Mouse (Mus musculus) colon, adult 2 months (tissue): Measurements from ENCODE around the gene Kxd1. TPM values are rescaled to one million over a fixed set of nuclear protein-coding genes. Genes with fewer than 3 reads are reported as not detected.

Source experiments
- polyA plus RNA-seq: library from polyadenylated mRNA; depleted of rRNA; stranded (reverse); fragments of >200 nt; gene quantifications from 2 replicates; pipeline ENCODE4 v1.2.3, GENCODE M21; 2012; rRNA removed

Kxd1 gene
- 59.9 and 67.3 TPM in 2 replicates for polyA plus RNA-seq

DNA sequence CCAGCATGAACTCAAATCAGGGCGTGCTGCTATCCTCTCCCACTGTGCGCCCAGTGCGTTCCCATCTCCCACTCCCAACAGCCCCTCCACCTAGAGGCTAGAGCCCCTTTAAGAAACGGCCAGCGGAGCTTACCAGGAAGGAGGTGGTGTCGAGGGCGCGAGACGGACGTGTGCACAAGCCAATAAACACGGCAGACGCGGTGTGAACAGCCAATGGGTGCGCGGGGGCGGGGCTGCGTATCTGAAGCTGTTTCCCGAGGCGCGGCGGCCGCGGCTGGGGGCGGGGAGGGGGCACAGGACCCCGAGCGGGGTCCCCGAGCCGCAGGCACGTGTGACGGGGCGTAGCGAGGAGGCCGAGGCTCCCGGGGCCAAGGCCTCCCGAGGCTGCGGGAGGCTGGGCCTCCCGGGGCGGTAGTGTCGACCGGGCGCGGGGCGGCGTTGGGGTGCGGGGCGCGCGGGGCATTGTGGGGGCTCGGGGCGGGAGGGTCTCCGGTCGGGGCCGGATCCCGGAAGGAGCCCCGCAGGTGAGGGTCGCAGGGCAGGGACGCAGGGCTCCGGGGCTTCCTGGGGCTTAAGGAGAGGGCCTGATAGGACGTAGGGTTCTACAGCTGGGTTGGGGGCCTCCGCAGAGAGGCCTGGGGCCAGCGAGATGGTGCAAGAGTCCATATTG, at the start of gene Kxd1, which contains the start of gene Fkbp8:
TSS of gene Kxd1 (minus strand) at position 445 of the 670 bp plus-strand sequence.
TSS of gene Fkbp8 (plus strand) at position 213 of the 670 bp plus-strand sequence.

DNA sequence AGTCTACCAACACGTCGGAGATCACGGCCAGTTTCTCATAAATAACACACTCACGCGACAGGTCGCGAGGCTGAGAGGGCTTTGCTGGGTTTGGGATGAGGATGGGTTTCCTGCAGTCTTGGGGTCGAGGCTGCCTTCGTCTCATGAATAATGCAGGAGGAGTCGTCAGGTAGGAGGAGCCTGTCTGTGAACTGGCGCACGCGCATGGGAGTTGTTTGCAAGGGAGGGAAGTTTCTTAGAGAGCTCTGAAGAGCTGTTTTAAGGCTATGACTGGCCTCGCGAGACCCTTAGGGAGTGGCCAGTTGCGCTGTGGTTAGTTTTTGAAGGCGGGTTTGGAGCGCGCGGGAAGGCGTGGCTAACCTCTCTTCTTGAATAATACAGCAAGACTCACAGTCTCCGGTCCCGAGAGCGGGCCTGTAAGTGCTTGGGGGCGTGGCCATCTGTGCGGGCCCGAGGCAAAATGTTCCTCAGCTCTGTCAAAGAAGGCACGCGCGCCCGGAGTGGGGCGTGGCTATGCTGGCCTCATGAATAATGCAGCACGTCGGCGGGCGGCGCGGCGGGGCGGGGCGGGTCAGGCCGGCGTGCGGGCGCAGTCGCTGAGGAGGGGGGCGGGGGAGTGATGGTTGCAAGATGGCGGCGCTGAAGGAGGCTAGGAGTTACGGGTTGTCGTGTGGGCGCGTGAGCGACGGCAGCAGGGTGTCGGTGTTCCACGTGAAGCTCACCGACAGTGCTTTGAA, 11.5 kb upstream of the Kxd1 start, which contains the start of gene Ell:
TSS of gene Ell (plus strand) at position 381 of the 737 bp plus-strand sequence.

DNA sequence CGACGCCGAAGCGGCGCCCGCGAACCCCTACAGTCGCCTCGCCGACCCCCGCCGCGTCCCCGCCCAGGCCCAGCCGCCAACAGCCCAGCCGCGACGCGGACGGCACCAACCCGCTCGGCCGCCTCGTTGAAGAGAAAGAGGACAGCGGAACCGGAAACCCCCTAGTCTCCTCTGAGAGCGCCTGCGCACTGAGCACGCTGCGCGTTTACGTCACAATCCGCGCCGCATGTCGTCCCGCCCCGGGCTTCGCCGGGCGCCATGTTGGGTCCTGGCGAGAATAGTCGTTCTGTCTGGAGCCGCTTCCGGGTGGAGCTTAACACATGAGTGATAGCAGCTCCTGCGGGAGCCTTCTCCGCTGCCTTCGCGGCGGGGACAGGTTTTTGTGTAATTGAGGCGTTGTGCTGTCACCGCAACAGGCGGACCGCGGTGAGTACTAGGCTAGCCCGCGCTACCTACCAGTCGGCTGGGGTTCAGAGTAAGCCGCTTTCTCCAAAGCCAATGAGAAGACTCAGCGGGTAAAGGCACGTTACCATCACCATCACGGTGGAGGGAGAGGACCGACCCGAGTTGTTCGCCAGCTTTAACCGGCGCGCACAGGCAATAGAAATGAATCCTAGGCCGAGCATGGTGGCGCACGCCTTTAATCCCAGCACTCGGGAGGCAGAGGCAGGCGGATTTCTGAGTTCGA, 17.4 kb downstream of the Kxd1 start, which contains the start of gene Uba52:
TSS of gene Uba52 (minus strand) at position 574 of the 688 bp plus-strand sequence.

DNA sequence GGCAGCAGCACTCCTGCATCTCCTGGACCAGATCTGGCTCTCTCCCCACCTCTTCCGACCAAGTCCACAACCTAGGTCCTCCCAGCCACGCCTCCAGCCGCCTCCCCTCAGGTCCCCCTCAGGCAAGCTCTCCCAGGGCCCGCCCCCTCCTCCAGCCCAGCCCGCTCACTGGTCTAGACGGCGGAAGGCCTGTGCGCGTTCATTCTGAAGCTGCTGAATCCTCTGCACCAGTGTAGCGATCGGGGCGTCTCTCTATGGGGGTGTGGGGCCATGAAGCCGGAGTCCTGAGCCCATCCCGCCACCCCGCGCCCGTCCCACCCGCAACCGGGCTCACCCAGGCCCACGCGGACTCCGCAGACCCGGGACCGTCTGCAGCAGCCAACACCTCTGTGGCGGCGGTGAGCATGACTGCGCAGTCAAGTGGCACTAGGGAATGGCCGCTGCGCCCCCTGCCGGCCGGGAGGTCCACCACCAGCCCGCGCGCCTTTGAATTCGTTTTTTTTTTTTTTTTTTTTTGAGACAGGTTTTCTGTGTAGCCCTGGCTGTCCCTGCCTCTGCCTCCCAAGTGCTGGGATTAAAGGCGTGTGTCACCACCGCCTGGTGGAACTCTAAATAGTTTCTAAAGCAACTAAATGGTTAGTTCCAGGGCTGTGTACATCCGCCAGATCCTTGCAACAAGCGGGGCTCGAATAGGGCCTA, 21.3 kb downstream of the Kxd1 start, which contains the start of gene Rex1bd:
TSS of gene Rex1bd (minus strand) at position 425 of the 699 bp plus-strand sequence.

DNA sequence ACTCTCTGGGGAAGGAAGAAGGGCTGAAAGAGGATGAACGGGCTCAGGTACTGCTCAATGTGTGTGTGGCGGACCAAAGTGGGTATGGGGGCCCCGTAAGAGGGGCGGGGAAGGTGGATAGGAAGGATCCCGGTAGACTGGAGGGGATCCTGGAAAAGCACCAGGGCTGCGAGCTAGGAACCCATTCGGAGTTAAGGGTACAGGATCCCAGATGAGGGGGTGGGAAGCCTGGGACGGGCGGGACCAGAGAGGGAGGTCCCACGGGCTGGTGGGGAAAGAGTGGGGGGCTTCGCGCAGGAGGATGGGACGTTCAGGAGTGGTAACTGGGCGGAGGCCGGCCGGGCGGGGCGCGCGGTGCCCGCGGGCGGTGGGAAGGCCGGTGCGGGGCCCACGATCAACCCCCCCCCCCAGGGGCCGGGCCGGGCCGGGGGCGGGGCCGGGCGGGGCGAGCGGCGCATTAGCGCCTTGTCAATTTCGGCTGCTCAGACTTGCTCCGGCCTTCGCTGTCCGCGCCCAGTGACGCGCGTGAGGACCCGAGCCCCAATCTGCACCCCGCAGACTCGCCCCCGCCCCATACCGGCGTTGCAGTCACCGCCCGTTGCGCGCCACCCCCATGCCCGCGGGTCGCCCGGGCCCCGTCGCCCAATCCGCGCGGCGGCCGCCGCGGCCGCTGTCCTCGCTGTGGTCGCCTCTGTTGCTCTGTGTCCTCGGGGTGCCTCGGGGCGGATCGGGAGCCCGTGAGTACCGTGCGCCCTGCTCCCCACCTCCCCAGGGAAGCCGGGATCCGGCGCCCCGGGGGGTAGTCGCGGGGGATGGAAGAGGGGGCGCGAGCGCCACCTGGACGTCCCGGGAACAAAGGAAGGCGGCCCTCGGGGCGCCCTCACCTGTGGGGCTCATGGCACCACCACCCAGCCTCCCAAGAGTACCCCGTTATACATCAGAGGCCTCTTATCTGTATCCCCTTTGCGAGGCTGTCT, 34.8 kb downstream of the Kxd1 start, which contains the start of gene Crlf1:
TSS of gene Crlf1 (plus strand) at position 495 of the 977 bp plus-strand sequence.

DNA sequence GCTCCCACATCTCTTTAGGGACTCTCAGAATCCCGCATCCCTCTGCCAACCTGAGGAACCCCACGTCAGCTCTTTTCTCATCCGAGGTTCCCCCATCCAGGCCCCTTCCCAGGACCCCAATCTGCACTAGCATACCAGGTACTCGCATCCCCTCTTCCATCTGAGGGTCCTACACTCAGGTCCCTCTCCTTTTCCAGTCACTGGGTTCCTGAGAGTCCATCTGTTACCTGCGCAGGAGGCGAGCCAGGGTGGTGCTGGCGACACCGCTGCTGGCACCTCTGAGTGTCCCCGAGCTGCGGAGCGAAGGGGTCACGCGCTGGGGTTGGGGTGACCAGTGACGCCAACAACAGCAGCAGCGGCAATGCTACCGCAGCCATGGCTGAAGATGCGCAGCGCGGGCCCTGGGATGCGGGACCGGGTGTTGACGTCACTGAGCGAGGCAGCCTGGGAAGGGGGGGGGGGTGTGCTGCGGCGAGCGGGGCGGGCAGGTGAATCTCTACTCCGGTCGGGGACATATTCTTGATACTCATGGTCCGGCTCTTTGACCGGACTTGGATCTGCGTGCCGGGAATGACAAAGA, 40.7 kb downstream of the Kxd1 start, which contains the start of gene Tmem59l:
TSS of gene Tmem59l (minus strand) at position 418 of the 580 bp plus-strand sequence.

DNA sequence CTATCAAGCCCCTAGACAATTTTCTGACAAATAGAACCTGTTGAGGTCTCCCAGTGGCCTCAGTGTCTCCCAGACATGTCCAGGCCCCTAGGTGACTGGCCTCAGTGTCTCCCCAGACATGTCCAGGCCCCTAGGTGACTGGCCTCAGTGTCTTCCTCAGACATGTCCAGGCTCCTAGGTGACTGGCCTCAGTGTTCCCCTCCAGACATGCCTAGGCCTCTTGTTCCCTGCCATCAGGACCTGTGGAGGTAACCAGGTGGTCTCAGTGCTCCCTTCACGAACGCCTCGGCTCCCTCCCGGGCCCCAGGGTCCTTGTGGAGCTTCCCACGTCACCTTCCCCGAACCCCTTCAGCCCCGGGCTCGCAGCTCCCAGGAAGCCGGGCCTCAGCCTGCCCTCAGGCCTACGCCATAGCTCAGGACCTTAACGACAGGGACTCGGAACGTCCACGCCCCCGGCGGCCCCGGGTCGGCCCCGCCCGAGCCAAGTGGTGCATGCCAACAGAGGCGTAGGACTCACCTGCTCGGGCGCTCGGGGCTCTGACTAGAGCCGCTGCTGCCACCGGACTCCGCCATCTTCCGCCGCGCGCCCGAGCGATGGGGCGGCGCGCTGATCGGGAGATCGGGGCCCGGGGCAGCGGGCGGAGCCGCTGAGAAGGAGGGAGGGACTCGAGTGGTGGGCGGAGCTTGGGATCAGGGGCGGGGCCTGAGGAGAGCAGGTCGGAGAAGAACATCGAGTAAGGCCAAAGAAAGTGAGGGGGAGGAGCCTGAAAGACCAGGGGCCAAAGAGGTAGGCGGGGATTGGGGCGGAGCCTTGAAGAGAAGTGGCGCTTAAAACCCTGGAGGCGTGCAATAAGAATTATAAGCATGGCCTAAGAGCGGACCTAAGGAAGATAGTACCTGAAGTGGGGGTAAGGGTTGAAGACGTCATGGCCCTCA, 51.2 kb downstream of the Kxd1 start, which contains the start of gene Klhl26:
TSS of gene Klhl26 (minus strand) at position 636 of the 936 bp plus-strand sequence.

Other genes with a start within 250 kb of the Kxd1 start
- 14.8 and 15.3 TPM in 2 replicates for gene Homer3, start 245.1 kb downstream of the Kxd1 start, polyA plus RNA-seq
- gene Ddx49, start 225.5 kb downstream of the Kxd1 start, polyA plus RNA-seq = 50.8 and 53.9 TPM in 2 replicates
- gene Cope, start 225.4 kb downstream of the Kxd1 start, polyA plus RNA-seq = 567 and 576 TPM in 2 replicates
- 1.2 and 1.3 TPM in 2 replicates for gene Cers1, start 212.2 kb downstream of the Kxd1 start, polyA plus RNA-seq
- gene Gdf1, start 198.1 kb downstream of the Kxd1 start, polyA plus RNA-seq = 1.4 and 2.2 TPM in 2 replicates
- 39.4 and 51.9 TPM in 2 replicates for gene Upf1, start 174.7 kb downstream of the Kxd1 start, polyA plus RNA-seq
- 0.34 and 1.3 TPM in 2 replicates for gene Comp, start 154.4 kb downstream of the Kxd1 start, polyA plus RNA-seq
- 18.2 and 20.8 TPM in 2 replicates for gene Crtc1, start 88.4 kb downstream of the Kxd1 start, polyA plus RNA-seq
- gene Klhl26, start 51.0 kb downstream of the Kxd1 start, polyA plus RNA-seq = 56.4 and 63.2 TPM in 2 replicates
- gene Tmem59l, start 40.6 kb downstream of the Kxd1 start, polyA plus RNA-seq = 4.8 TPM in 2 replicates
- 4.5 and 6.0 TPM in 2 replicates for gene Crlf1, start 34.8 kb downstream of the Kxd1 start, polyA plus RNA-seq
- 161 and 243 TPM in 2 replicates for gene Rex1bd, start 21.2 kb downstream of the Kxd1 start, polyA plus RNA-seq
- 633 and 1,054 TPM in 2 replicates for gene Uba52, start 17.2 kb downstream of the Kxd1 start, polyA plus RNA-seq
- gene Fkbp8, start 232 bp downstream of the Kxd1 start, polyA plus RNA-seq = 577 and 594 TPM in 2 replicates
- gene Ell, start 11.5 kb upstream of the Kxd1 start, polyA plus RNA-seq = 35.1 and 39.9 TPM in 2 replicates
- 170 and 176 TPM in 2 replicates for gene Isyna1, start 66.4 kb upstream of the Kxd1 start, polyA plus RNA-seq
- 312 and 345 TPM in 2 replicates for gene Ssbp4, start 80.9 kb upstream of the Kxd1 start, polyA plus RNA-seq
- gene Lrrc25, start 88.2 kb upstream of the Kxd1 start, polyA plus RNA-seq = 7.2 and 7.9 TPM in 2 replicates
- gene Gdf15, start 104.5 kb upstream of the Kxd1 start, polyA plus RNA-seq = 19.1 and 30.3 TPM in 2 replicates
- gene Pgpep1, start 132.4 kb upstream of the Kxd1 start, polyA plus RNA-seq = 57.3 and 63.9 TPM in 2 replicates
- 119 and 132 TPM in 2 replicates for gene Lsm4, start 145.3 kb upstream of the Kxd1 start, polyA plus RNA-seq
- 1,330 and 1,620 TPM in 2 replicates for gene Jund, start 171.0 kb upstream of the Kxd1 start, polyA plus RNA-seq
- gene Iqcn, start 175.5 kb upstream of the Kxd1 start, polyA plus RNA-seq = 0.02 TPM in 1 of 2 replicates, not detected in the other
- gene Gm3336, start 190.6 kb upstream of the Kxd1 start, polyA plus RNA-seq = 112 and 176 TPM in 2 replicates
- 3.6 and 6.5 TPM in 2 replicates for gene Pde4c, start 195.8 kb upstream of the Kxd1 start, polyA plus RNA-seq
- 30.4 and 40.0 TPM in 2 replicates for gene Rab3a, start 226.7 kb upstream of the Kxd1 start, polyA plus RNA-seq
- gene Mpv17l2, start 233.0 kb upstream of the Kxd1 start, polyA plus RNA-seq = 180 and 188 TPM in 2 replicates
- gene Pik3r2, start 248.8 kb upstream of the Kxd1 start, polyA plus RNA-seq = 187 and 190 TPM in 2 replicates